Mouse (Mus musculus) liver (tissue): ENCODE data around the gene Cnnm4.

Source experiments
- DNase-seq: peaks from one replicate; pipeline ENCODE4 v3.0.0-alpha.2; 2020; ENCODE audit warnings: mixed read lengths

Gene Cnnm4

GRCm38 (mm10) chr1:36545382-36545781 lies 74.0 kb downstream of the Cnnm4 start:
- no peak for DNase-seq

GRCm38 (mm10) chr1:36545845-36546600 lies 74.6 kb downstream of the Cnnm4 start:
- no peak for DNase-seq

GRCm38 (mm10) chr1:36546888-36547471 lies 75.6 kb downstream of the Cnnm4 start, which contains the start of gene Ankrd39:
Gene Ankrd39 (minus strand): TSS chr1:36547445.
- peak; percentile 97 for DNase-seq

- DNase-seq = no peak
Measured at GRCm38 (mm10) chr1:36547981-36548598, 76.7 kb downstream of the Cnnm4 start.

GRCm38 (mm10) chr1:36548771-36549170 lies 77.4 kb downstream of the Cnnm4 start:
- DNase-seq = no peak

- DNase-seq = no peak
Measured at GRCm38 (mm10) chr1:36549491-36549890, 78.1 kb downstream of the Cnnm4 start.

- DNase-seq = no peak
Measured at GRCm38 (mm10) chr1:36550075-36550863, 78.8 kb downstream of the Cnnm4 start.

GRCm38 (mm10) chr1:36551904-36552303 lies 80.5 kb downstream of the Cnnm4 start:
- DNase-seq = no peak

GRCm38 (mm10) chr1:36552506-36552905 lies 81.1 kb downstream of the Cnnm4 start:
- DNase-seq = no peak

GRCm38 (mm10) chr1:36554633-36555399 lies 83.4 kb downstream of the Cnnm4 start:
- peak; percentile 24 for DNase-seq

GRCm38 (mm10) chr1:36555798-36556395 lies 84.5 kb downstream of the Cnnm4 start:
- no peak for DNase-seq

GRCm38 (mm10) chr1:36556553-36557456 lies 85.4 kb downstream of the Cnnm4 start:
- DNase-seq = peak; percentile 83

- peak; percentile 75 for DNase-seq
Measured at GRCm38 (mm10) chr1:36557457-36558011, 86.1 kb downstream of the Cnnm4 start.
